Mouse (Mus musculus) CH12.LX (cell line): ENCODE results near the gene Gatad2a. TPM values are rescaled to one million over a fixed set of nuclear protein-coding genes. Genes with fewer than 3 reads are reported as not detected.

Source experiments
- DNase-seq: peaks from one replicate; pipeline ENCODE4 v3.0.0-alpha.2; 2013; ENCODE audit errors: extremely low read depth
- H3K27ac ChIP-seq: 2 replicates; pipeline ENCODE4 v1.5.1; 2012; ENCODE audit warnings: low read depth, mild to moderate bottlenecking, control low read depth, moderate library complexity; ENCODE audit not compliant: insufficient read depth
- H3K27me3 ChIP-seq: replicated peaks from 2 replicates; pipeline ENCODE3; 2012; ENCODE audit warnings: inconsistent platforms
- H3K36me3 ChIP-seq, 2 experiments: replicated peaks in 1 of 2; 2 replicates each; pipeline versions ENCODE3 to v1.6.1; 2012; ENCODE audit warnings: inconsistent platforms in 1 of 2, low read length in 1 of 2, mild to moderate bottlenecking in 1 of 2, mixed read lengths in 1 of 2, moderate library complexity in 1 of 2; ENCODE audit not compliant: control insufficient read depth in 1 of 2, insufficient read depth in 1 of 2
- H3K4me1 ChIP-seq, 2 experiments: 2 replicates each; pipeline ENCODE4 v1.6.1; 2012; ENCODE audit warnings: inconsistent platforms in 1 of 2, moderate library complexity in 1 of 2; ENCODE audit not compliant: insufficient read depth in 2 of 2, control insufficient read depth in 1 of 2
- H3K4me2 ChIP-seq: 2 replicates; pipeline ENCODE4 v1.6.1; 2012; ENCODE audit warnings: low read depth, mild to moderate bottlenecking, control low read depth; ENCODE audit not compliant: poor library complexity, insufficient read depth, severe bottlenecking
- H3K4me3 ChIP-seq, 3 experiments: fragments of 150-350 bp in 1 of 3; sonication (generic) in 1 of 3; replicated peaks in 1 of 3; 2 replicates each; pipeline versions ENCODE3 to v1.5.1; 2011 to 2012; ENCODE audit warnings: low read depth in 2 of 3, low read length in 2 of 3, mild to moderate bottlenecking in 2 of 3, moderate library complexity in 2 of 3, control low read depth in 1 of 3, improper control_type of control experiment in 1 of 3, inconsistent platforms in 1 of 3, mixed read lengths in 1 of 3; ENCODE audit not compliant: poor library complexity in 1 of 3
- H3K79me2 ChIP-seq: replicated peaks from 2 replicates; pipeline ENCODE4 v1.6.1; 2012; ENCODE audit warnings: mild to moderate bottlenecking, moderate library complexity; ENCODE audit not compliant: control insufficient read depth, poor library complexity, insufficient read depth, severe bottlenecking; ENCODE audit errors: extremely low read depth
- H3K9ac ChIP-seq: 2 replicates; pipeline ENCODE4 v1.6.1; 2012; ENCODE audit warnings: low read depth, mild to moderate bottlenecking, control low read depth, moderate library complexity; ENCODE audit not compliant: insufficient read depth
- H3K9me3 ChIP-seq: replicated peaks from 2 replicates; pipeline ENCODE3; 2012; ENCODE audit warnings: low read length, inconsistent platforms, mixed read lengths
- BHLHE40 ChIP-seq: IDR thresholded peaks from 2 replicates; pipeline ENCODE4 v1.6.1; 2011; ENCODE audit warnings: mild to moderate bottlenecking, low read depth, low read length, improper control_type of control experiment
- CHD1 ChIP-seq: IDR thresholded peaks from 2 replicates; pipeline ENCODE4 v1.6.1; 2012; ENCODE audit warnings: low read depth, low read length, improper control_type of control experiment, inconsistent platforms
- CHD2 ChIP-seq: IDR thresholded peaks from 2 replicates; pipeline ENCODE4 v1.6.1; 2011; ENCODE audit warnings: low read length, improper control_type of control experiment
- CTCF ChIP-seq, 2 experiments: IDR thresholded peaks in 1 of 2; conservative IDR thresholded peaks in 1 of 2; 2 replicates each; pipeline ENCODE4 v1.5.1; 2011 to 2012; ENCODE audit warnings: low read depth in 2 of 2, low read length in 2 of 2, improper control_type of control experiment in 1 of 2, inconsistent platforms in 1 of 2, mild to moderate bottlenecking in 1 of 2, moderate library complexity in 1 of 2
- EP300 ChIP-seq: IDR thresholded peaks from 2 replicates; pipeline ENCODE4 v1.6.1; 2011; ENCODE audit warnings: low read length, improper control_type of control experiment
- GABPA ChIP-seq: IDR thresholded peaks from 2 replicates; pipeline ENCODE4 v1.6.1; 2012; ENCODE audit warnings: low read depth, low read length, improper control_type of control experiment, inconsistent platforms; ENCODE audit not compliant: insufficient replicate concordance
- HCFC1 ChIP-seq: IDR thresholded peaks from 2 replicates; pipeline ENCODE4 v1.6.1; 2012; ENCODE audit warnings: low read depth, mild to moderate bottlenecking, inconsistent platforms, low read length, improper control_type of control experiment
- JUND ChIP-seq: conservative IDR thresholded peaks from 2 replicates; pipeline ENCODE4 v1.6.1; 2011; ENCODE audit warnings: low read depth, low read length, improper control_type of control experiment
- MAZ ChIP-seq: IDR thresholded peaks from 2 replicates; pipeline ENCODE4 v1.6.1; 2012; ENCODE audit warnings: low read depth, mild to moderate bottlenecking, inconsistent platforms, low read length, improper control_type of control experiment, moderate library complexity
- MEF2A ChIP-seq: IDR thresholded peaks from 2 replicates; pipeline ENCODE4 v1.6.1; 2014; ENCODE audit warnings: low read depth, mild to moderate bottlenecking, inconsistent platforms, low read length, improper control_type of control experiment, borderline replicate concordance
- MYC ChIP-seq: IDR thresholded peaks from 2 replicates; pipeline ENCODE4 v1.6.1; 2011; ENCODE audit warnings: low read depth, mild to moderate bottlenecking, improper control_type of control experiment, low read length
- NELFE ChIP-seq: IDR thresholded peaks from 2 replicates; pipeline ENCODE4 v1.6.1; 2011; ENCODE audit warnings: low read depth, low read length, improper control_type of control experiment
- SIN3A ChIP-seq: IDR thresholded peaks from 2 replicates; pipeline ENCODE4 v1.6.1; 2012; ENCODE audit warnings: low read length, improper control_type of control experiment, inconsistent platforms
- TBP ChIP-seq: conservative IDR thresholded peaks from 2 replicates; pipeline ENCODE4 v1.6.1; 2011; ENCODE audit warnings: low read depth, low read length, improper control_type of control experiment
- TCF12 ChIP-seq: IDR thresholded peaks from 2 replicates; pipeline ENCODE4 v1.6.1; 2014; ENCODE audit warnings: low read depth, mild to moderate bottlenecking, inconsistent platforms, low read length, improper control_type of control experiment
- USF2 ChIP-seq: conservative IDR thresholded peaks from 2 replicates; pipeline ENCODE4 v1.6.1; 2011; ENCODE audit warnings: low read depth, low read length, improper control_type of control experiment
- ZKSCAN1 ChIP-seq: IDR thresholded peaks from 2 replicates; pipeline ENCODE4 v1.6.1; 2012; ENCODE audit warnings: low read depth, inconsistent platforms, low read length, improper control_type of control experiment, borderline replicate concordance
- dilution Hi-C: fragments of 300-500 bp; cut with MboI; formaldehyde crosslinking; loops from 2 replicates; pipeline ENCODE4 v1.14.3; 2020; ENCODE audit warnings: low sequenced_read_pairs; ENCODE audit not compliant: extremely low pct_unique_long_range_greater_than_20kb, extremely low pct_ligation_motif_present
- in situ Hi-C: fragments of 300-500 bp; cut with MboI; formaldehyde crosslinking; loops from 3 replicates; pipeline ENCODE4 v1.14.3; 2019; ENCODE audit warnings: low sequenced_read_pairs, low pct_ligation_motif_present, low pct_unique_long_range_greater_than_20kb, mixed read lengths
- polyA plus RNA-seq: library from polyadenylated mRNA; unstranded; fragments of >175 nt; gene quantifications from 2 replicates; pipeline ENCODE4 v1.2.1, GENCODE M21; 2012; ENCODE audit warnings: low read depth; ENCODE audit not compliant: insufficient read length
- total RNA-seq, 2 experiments: library from RNA; depleted of rRNA; stranded (reverse); fragments of 300-350 nt in 1 of 2; fragments of >200 nt in 1 of 2; gene quantifications; 2 replicates each; pipeline ENCODE4 v1.2.3; 2012 to 2014

The Gatad2a gene
- total and polyA plus RNA-seq, 3 experiments, result 35.7 to 95.1 (median 70.8) TPM

DNA sequence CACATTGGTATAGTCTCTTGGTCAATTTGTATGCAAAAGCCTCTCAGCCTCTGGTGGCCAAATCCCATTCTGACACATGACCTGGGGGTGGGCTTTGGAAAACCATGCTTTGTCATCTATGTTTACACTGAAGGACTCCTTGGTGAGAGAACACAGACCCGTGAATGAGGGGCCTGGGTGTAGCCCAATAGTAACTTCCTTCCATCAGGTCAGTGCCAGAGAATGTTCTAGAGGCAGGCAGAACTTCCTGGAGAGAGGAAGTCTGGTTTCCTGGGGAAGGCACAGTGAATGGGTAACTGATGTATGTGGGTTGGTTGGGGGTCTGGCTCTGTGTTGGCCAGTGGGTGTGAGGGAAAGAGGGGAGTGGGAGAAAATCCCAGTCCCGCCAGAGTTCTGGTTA is 9.0 kb upstream of the Gatad2a start:
- in situ Hi-C loops (no loop called here), dilution Hi-C loops (no loop called here)
- Histone ChIP-seq H3K4me1 (peaks cover 4 to 27% of the 10 kb centered on the region in 2 experiments; a peak in 3 of 4 replicates), H3K4me2 (no peak overlapping the region), H3K27ac (no peak overlapping the region), H3K79me2 (no peaks in the 10 kb centered on the region), H3K27me3 (no peaks in the 10 kb centered on the region), H3K36me3 (no peaks in the 10 kb centered on the region), H3K9ac (no peak overlapping the region), H3K4me3 (no peak overlapping the region), H3K9me3 (no peaks in the 10 kb centered on the region)
- DNase-seq, result no peak
- no peak for TF ChIP-seq HCFC1
- TF ChIP-seq BHLHE40, result no peak
- TF ChIP-seq USF2, result no peak
- TF ChIP-seq EP300, result no peak
- no peak for TF ChIP-seq ZKSCAN1
- no peak for TF ChIP-seq GABPA
- TF ChIP-seq MEF2A, result no peak
- no peak for TF ChIP-seq NELFE
- no peak for TF ChIP-seq MAZ
- TF ChIP-seq CHD1, result no peak
- TF ChIP-seq TBP, result no peak
- TF ChIP-seq SIN3A, result no peak
- no peak for TF ChIP-seq CTCF (conservative IDR thresholded peaks at IDR 0.05 in 1 of 2, IDR thresholded peaks at IDR 0.05 in 1 of 2; ENCODE audit: low read depth in 2 of 2, low read length in 2 of 2)
- TF ChIP-seq, all 38 proteins: peak for 0

DNA sequence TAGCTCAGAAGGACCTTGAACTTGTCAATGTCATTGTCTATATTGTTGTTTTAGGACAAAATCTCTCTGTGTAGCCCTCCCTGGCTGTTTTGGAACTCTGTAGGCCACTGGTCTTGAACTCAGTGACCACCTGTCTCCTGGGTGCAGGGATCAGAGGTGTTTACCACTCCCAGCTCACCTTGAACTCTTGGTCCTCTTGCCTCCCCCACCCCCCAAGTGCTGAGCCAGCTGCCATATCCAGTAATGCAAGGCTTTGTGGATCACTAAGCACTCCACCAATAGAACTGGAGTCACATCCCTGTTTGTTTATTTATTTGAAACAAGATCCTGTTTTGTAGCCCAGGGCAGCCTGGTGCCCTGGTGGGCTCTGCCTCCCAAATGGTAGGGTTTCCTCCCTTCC is 8.2 kb upstream of the Gatad2a start:
- Histone ChIP-seq H3K9me3 (no peaks in the 10 kb centered on the region), H3K4me1 (peaks cover 4 to 27% of the 10 kb centered on the region in 2 experiments; a peak in 3 of 4 replicates), H3K9ac (no peak overlapping the region), H3K27ac (no peak overlapping the region), H3K4me3 (no peak overlapping the region), H3K36me3 (no peaks in the 10 kb centered on the region), H3K79me2 (no peaks in the 10 kb centered on the region), H3K27me3 (no peaks in the 10 kb centered on the region), H3K4me2 (no peak overlapping the region)
- in situ Hi-C loops (loop anchor here (5.0 kb wide), 2 partner anchors 37 to 82 kb away; no protein-coding TSS in a partner anchor), dilution Hi-C loops (no loop called here)
- TF ChIP-seq TCF12 (no peak), CHD2 (no peak), MYC (no peak), JUND (no peak)
- DNase-seq, result no peak
